Mouse (Mus musculus) R1 (cell line): ENCODE measurements around the gene Rcvrn.

Source experiments
- DNase-seq: peaks from one replicate; pipeline ENCODE4 v3.0.0-alpha.2; 2018; ENCODE audit warnings: low read depth, low spot score

Rcvrn gene

DNA sequence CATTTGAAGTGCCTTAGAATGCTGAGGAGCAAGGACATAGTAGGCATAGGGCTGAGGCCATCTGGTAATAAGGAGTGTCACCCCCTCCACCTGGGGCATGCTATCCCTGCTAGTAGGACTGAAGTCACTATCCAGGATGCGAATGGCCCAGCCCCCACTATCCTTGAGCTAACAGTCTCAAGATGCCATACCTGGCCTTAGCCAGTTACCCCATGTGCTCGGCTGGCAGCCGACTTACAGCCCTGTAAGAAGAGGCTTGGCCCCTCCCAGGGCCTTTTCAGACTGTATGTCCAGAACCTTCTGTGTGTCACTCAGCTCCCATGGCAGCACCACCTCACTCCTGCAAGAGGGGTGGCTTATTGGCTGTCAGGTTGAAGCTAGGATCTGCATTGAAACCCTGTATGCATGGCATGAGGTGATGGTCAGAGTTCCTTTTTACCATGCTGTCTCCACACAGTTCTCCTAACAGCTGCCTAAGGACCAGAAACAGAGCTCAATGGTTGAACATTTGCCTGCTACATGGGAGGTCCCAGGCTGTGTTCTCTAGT lies 26.6 kb upstream of the Rcvrn start:
- DNase-seq = no peak

DNA sequence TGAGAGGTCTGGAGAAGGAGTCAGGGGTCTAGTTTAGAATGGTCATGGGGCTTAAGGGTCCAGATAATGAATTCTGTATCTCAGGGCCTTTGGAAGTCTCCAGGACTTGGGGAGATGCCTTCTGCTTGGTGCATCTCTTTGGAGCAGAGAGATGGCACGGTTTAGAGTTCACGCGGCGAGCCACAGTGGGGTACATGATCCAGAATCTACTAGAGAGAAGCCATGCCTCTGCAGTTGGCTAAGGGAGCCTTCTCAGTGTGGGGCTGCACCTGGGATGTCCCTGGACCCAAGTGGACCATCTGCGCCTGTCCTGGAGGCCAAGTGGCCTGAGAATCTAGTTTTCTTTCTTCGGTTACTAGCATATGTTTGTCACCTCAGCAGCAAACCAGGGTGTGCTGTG lies 25.1 kb upstream of the Rcvrn start:
- no peak for DNase-seq

GRCm38 (mm10) chr11:67672140-67672539 lies 23.0 kb upstream of the Rcvrn start:
- no peak for DNase-seq

DNA sequence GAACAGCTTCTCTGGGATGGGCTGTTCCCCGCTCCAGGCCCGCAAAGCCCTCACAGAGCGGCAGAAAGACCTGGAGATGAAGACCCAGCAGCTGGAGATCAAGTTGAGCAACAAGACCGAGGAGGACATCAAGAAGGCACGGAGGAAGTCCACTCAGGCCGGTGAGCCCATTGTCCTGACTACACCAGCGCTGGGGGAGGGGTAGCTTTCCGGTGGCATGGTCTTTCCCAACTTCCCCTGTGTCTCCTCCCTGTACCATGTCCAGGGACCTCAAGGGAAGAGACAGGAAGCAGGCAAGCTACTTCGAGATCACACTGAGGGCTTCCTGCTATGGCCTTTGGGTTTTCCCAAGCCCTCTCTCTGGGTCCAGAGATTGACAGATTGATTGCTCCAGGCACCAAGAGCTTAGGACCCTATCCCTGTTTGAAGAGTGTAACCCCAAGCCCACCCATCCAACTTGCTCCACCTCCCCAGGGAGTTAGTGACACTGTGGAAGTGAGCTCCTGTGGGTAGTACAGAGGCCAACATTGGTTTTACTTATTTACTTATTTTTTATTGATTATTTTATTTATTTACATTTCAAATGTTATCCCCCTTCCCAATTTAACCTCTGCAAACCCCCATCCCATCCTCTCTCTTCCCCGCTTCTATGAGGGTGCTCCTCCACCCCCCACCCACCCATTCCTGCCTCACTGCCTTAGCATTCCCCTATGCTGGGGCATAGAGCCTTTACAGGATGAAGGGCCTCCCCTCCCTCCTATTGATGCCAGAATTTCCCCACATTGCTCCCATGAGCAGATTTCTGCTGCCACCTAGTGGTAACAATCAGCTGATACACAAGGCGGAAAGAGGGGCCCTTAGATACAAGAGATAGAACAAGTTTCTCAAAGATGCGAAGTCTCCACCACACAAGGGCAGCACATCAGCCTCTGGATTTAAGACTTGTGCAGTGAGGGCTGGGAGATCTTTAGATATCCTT lies 19.3 kb upstream of the Rcvrn start:
- DNase-seq = peak; percentile 69

- no peak for DNase-seq
Observed at GRCm38 (mm10) chr11:67679300-67679699, 15.8 kb upstream of the Rcvrn start.

- no peak for DNase-seq
Observed at GRCm38 (mm10) chr11:67679930-67680329, 15.2 kb upstream of the Rcvrn start.

DNA sequence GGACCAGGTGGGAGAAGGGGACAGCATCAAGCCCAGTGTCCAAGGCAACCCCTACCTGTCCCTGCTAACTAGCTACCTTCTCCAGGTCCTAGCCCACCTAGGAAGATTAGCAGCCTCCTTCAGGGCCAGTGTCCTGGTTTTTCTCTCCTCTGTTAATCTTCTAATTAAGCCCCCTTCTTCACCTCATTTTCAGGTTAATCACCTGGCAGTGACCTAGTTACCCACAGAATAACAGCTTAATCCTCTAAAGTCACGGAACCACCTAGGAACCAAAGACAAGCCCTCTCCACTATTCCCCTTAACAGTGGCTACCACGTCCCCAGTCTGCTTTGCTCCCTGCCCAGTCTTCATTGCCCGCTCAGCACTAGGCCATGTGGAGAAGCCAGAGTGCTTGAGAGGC lies 13.3 kb upstream of the Rcvrn start:
- no peak for DNase-seq

DNA sequence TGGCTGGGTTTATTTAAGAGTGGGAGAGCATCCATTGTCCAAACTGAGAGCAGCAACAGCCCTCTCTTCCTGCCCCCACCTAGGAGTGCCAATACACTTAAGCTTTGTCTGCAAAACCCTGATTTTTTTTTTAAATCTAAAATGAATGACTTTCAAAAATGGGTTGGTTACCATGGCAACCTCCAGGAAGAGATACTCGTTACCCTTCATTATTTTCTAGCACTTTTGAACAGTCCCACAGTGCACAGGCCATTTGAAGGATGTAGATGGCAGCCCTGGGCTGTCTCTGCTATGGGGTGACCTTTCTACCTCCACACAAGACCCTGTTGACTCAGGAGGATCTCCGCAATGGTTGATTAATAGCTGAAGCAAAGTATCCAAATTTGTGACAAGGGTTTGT lies 9.0 kb upstream of the Rcvrn start:
- DNase-seq = no peak

DNA sequence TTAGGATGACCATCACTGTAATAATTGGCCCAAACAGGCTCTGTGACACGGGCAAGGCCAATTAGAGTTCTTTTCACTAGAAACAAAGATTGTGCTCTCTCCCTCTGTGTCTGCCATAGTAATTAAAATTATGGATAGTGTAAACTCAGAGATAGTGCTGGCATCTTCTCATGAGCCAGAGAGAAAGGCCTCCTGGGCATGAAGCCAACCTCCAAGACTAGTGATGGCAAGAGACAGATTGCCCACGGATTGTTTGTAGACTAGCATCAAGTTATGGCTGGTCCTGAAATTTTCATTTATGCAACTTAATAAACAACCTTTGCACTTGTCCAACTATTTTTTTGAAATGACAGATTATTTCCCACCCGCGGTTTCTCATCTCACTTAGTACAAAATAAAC lies 17.9 kb downstream of the Rcvrn start:
- DNase-seq = no peak

DNA sequence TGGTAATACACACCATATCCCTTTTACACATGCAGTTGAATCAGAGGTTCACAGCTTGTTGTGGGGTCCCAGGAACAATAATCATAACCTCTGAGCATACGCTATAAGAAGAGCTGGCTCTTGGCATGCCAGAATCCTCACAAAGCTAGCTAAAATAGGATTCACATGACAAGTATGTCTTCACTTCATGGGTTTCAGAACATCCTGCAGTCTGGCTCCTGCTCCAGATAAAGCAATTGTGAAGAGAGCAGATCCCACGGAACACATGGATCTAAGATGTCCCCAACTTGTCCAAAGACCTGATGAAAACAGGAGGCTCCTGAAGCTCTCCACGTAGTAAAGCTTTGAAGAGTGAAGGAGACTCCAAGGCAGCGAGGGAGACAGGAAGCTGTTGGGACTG lies 20.3 kb downstream of the Rcvrn start:
- no peak for DNase-seq

GRCm38 (mm10) chr11:67721485-67721884 lies 26.4 kb downstream of the Rcvrn start:
- no peak for DNase-seq

GRCm38 (mm10) chr11:67722399-67723156 lies 27.5 kb downstream of the Rcvrn start:
- DNase-seq = peak; percentile 10

- DNase-seq = no peak
Observed at GRCm38 (mm10) chr11:67723231-67724013, 28.3 kb downstream of the Rcvrn start.

- DNase-seq = no peak
Observed at GRCm38 (mm10) chr11:67727095-67727494, 32.0 kb downstream of the Rcvrn start.

DNA sequence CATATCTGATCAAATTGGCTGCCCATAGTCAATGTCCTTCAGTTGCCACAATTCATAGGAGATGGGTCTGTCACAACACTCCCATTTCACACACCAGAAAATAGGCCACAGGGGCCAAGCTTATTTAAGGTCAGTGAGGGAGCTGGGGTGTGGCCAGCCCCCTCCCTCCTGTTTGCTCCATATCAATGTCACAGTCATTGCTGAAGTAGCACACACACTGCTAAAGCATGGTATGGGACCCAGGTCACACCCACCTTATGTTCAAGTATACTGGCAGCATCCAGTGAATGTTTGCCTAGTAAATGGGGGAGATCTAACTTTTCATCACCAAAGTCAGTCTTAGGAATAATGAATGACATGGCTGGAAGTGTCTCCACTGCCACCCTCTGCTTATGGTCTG lies 33.6 kb downstream of the Rcvrn start:
- DNase-seq = no peak

DNA sequence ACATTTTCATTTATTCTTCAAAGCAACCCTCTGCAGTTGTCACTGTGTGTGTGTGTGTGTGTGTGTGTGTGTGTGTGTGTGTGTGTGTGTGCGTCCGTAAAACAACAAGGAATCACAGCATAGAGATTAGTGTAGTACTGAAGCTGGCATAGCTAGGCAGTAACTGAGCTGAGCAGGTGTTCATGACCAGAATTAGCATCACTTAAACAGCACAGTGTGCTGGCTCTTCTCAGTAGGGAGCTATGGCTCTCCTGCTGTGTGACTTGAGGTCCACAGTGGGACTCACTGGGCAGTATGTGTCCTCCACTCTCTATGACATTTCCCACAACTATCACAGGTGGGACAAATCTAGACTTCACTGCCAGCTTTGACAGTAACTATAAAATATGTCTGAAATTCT lies 35.9 kb downstream of the Rcvrn start:
- DNase-seq = no peak

DNA sequence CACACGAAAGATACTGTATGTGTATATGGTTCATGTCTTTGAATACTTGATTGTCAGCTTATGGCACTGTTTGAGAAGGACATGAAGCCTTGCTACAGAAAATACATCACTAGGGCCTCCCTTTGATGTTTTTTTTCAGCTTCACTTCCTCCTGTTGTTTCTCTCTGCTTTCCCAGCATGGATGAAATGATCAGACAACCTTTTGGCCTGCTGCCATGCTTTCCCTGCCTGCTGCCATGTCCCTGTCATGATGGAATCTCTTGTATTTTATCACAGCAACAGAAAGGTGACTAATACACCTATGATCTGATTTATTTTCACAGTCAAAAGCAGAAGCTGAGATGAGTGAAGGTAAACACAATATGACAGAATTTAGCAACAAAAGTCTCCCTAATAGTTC lies 38.6 kb downstream of the Rcvrn start:
- no peak for DNase-seq

DNA sequence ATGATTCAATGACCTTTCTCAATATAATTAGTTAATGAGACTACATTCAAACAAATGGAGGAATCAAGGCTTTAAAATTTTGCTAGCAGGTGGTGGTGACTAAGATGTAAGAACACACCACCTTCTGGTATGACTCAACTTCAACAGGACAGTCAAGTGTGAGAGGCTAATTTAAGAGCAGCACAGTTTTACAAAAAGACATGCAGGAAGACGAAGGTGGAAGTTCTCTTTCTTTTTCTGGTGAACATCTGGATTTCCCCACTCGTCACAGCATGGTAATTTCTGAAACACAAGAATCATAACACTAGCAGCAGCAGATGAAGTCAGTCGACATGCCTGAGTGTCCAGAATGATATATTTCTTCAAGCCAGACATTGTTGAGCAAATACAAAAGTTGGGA lies 39.5 kb downstream of the Rcvrn start:
- DNase-seq = no peak

DNA sequence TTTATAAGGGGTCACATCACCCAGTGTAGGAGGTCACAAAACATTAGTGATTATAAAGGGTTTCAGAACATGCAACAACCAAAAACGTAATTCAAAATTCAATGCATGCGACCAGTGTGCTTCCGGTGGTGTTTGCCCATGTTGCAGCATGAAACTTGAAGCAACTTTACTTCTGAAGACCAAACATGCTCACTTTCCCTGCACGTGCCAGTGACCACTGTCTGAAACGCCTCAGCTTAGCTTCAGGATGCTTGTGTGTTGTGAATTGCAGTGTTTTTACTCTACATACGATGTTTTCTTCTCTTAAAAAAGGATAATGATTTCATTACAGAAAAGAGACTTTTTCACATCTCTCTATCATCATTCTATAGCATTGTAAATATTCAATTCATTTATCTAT lies 43.2 kb downstream of the Rcvrn start:
- no peak for DNase-seq

DNA sequence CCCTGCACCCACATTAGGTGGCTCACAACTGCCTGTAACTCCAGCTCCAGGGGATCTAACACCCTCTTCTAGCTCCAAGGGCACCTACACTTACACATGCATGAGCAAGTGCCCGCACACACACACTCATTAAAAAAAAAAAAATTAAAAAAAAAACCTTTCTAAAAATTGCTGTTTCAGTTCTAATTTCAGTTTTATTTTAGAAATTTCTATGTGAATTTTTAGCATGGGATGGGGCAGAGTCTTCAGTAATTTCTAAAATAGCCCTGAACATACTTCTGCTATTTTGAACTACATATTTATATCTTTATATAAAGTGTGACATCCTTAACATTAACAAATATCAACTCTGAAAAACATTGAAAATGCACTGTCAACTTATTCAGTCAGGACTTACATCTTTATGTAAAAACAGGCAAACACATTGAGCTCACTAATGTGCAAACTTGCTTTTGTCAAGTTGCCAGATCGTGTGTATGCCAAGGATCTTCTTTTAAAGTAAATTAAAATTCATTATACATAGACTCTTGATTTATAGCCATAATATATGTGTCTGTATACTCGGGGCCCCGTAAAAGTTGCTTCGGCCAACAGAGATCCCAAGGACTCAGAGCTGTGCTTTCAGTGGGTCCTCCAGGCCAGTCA lies 43.8 kb downstream of the Rcvrn start:
- no peak for DNase-seq

DNA sequence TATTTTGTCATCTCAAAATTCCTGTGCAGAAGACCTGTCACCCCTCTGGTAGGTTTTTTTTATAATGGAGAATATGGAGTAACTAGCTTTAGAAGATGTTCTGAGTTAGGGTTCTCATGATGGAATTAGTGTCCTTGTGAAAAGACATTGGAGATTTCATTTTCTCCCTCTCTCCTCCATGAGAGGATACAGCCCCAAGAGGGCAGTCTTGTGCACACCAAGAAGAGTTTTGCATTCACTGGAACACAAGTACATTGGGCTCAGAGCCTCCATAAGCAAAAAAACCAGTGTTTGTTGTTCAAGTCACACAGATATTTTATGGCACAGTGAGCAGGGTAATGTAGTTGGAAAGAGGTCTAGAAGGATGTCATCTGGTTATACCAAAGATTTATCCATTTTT lies 46.4 kb downstream of the Rcvrn start:
- no peak for DNase-seq
